Mouse (Mus musculus): ENCODE measurements around the gene Got2. TPM values are rescaled to one million over a fixed set of nuclear protein-coding genes. Genes with fewer than 3 reads are reported as not detected.

Got2 gene
- polyA plus RNA-seq, 1 experiment from 2014 or later, result 210 TPM

Other genes with a start within 250 kb of the Got2 start
- gene Ndrg4, start 211.6 kb downstream of the Got2 start, polyA plus RNA-seq (2015; fragmentation: Nextera tagmentation; extraction: Ambion mirVana), result 379 and 386 TPM in 2 replicates
- 30.7 and 31.9 TPM in 2 replicates for gene Setd6, start 172.7 kb downstream of the Got2 start, polyA plus RNA-seq (2015; fragmentation: Nextera tagmentation; extraction: Ambion mirVana)
- 48.8 and 50.8 TPM in 2 replicates for gene Cnot1, start 81.1 kb downstream of the Got2 start, polyA plus RNA-seq (2015; fragmentation: Nextera tagmentation; extraction: Ambion mirVana)
- gene Sap18b, start 63.2 kb downstream of the Got2 start, polyA plus RNA-seq (2015; fragmentation: Nextera tagmentation; extraction: Ambion mirVana), result 196 and 201 TPM in 2 replicates
- gene Slc38a7, start 35.0 kb downstream of the Got2 start, polyA plus RNA-seq (2015; fragmentation: Nextera tagmentation; extraction: Ambion mirVana), result 30.3 and 32.2 TPM in 2 replicates

All from midbrain, embryonic 15.5 days (tissue).